Mouse (Mus musculus): ENCODE measurements around the gene Cttn. TPM values are rescaled to one million over a fixed set of nuclear protein-coding genes. Genes with fewer than 3 reads are reported as not detected.

Gene Cttn
- polyA plus RNA-seq, 1 experiment from 2014 or later = 123 TPM

- no peak overlapping the region for H3K9ac ChIP-seq (ENCODE audit: low read depth, low read length)
- 77% methylated on average over 8 of the region's 8 CpGs for WGBS
- no peaks in the 10 kb centered on the region for H3K27me3 ChIP-seq (replicated peaks; ENCODE audit: control insufficient read depth, insufficient read depth, low read length)
- no peaks in the 10 kb centered on the region for H3K9me3 ChIP-seq (ENCODE audit: control insufficient read depth)
- no peak overlapping the region for H3K4me3 ChIP-seq (ENCODE audit: low read depth, low read length)
- no peaks in the 10 kb centered on the region for H3K4me1 ChIP-seq (replicated peaks; ENCODE audit: control insufficient read depth, insufficient read depth, low read length)
- no peak for TF ChIP-seq CTCF (IDR thresholded peaks at IDR 0.05; ENCODE audit: low read depth)
- 0 out of 2 replicates have a peak, but pooled peaks have one; percentile 45 for ATAC-seq
- peak overlapping the region; percentile 35; the same call in 1 of the 2 replicates for H3K27ac ChIP-seq (ENCODE audit: low read depth, low read length)
- peaks cover 74% of the 10 kb centered on the region for H3K36me3 ChIP-seq (ENCODE audit: control insufficient read depth, insufficient read depth)
- H3K4me2 ChIP-seq (replicated peaks; ENCODE audit: low read depth) = no peak overlapping the region
Measured at GRCm38 (mm10) chr7:144490201-144490873, 19.5 kb upstream of the Cttn start.

GRCm38 (mm10) chr7:144489067-144489774 is 18.4 kb upstream of the Cttn start:
- H3K9ac ChIP-seq (ENCODE audit: low read depth, low read length) = no peak overlapping the region
- H3K9me3 ChIP-seq (ENCODE audit: control insufficient read depth) = no peaks in the 10 kb centered on the region
- no peak overlapping the region for H3K4me2 ChIP-seq (replicated peaks; ENCODE audit: low read depth)
- H3K36me3 ChIP-seq (ENCODE audit: control insufficient read depth, insufficient read depth) = peaks cover 80% of the 10 kb centered on the region
- WGBS = 84% methylated on average over 6 of the region's 6 CpGs
- ATAC-seq = no peak
- H3K27ac ChIP-seq (ENCODE audit: low read depth, low read length) = no peak overlapping the region
- TF ChIP-seq CTCF (IDR thresholded peaks at IDR 0.05; ENCODE audit: low read depth) = no peak
- no peaks in the 10 kb centered on the region for H3K4me1 ChIP-seq (replicated peaks; ENCODE audit: control insufficient read depth, insufficient read depth, low read length)
- H3K4me3 ChIP-seq (ENCODE audit: low read depth, low read length) = no peak overlapping the region
- no peaks in the 10 kb centered on the region for H3K27me3 ChIP-seq (replicated peaks; ENCODE audit: control insufficient read depth, insufficient read depth, low read length)

- Histone ChIP-seq H3K4me2 (replicated peaks; ENCODE audit: low read depth) (no peak overlapping the region), H3K27ac (ENCODE audit: low read depth, low read length) (peak overlapping the region; percentile 76; the same call in 1 of the 2 replicates), H3K4me1 (replicated peaks; ENCODE audit: control insufficient read depth, insufficient read depth, low read length) (no peaks in the 10 kb centered on the region), H3K4me3 (ENCODE audit: low read depth, low read length) (no peak overlapping the region), H3K9me3 (ENCODE audit: control insufficient read depth) (no peaks in the 10 kb centered on the region), H3K36me3 (ENCODE audit: control insufficient read depth, insufficient read depth) (peaks cover 54% of the 10 kb centered on the region), H3K27me3 (replicated peaks; ENCODE audit: control insufficient read depth, insufficient read depth, low read length) (no peaks in the 10 kb centered on the region), H3K9ac (ENCODE audit: low read depth, low read length) (no peak overlapping the region)
- no peak for TF ChIP-seq CTCF (IDR thresholded peaks at IDR 0.05; ENCODE audit: low read depth)
- ATAC-seq = peak; percentile 76
Measured at GRCm38 (mm10) chr7:144480314-144480713, 9.5 kb upstream of the Cttn start.

GRCm38 (mm10) chr7:144479569-144479968 is 8.8 kb upstream of the Cttn start:
- no peak for ATAC-seq
- Histone ChIP-seq H3K9me3 (ENCODE audit: control insufficient read depth) (no peaks in the 10 kb centered on the region), H3K4me2 (replicated peaks; ENCODE audit: low read depth) (no peak overlapping the region), H3K36me3 (ENCODE audit: control insufficient read depth, insufficient read depth) (peaks cover 46% of the 10 kb centered on the region), H3K9ac (ENCODE audit: low read depth, low read length) (no peak overlapping the region), H3K27me3 (replicated peaks; ENCODE audit: control insufficient read depth, insufficient read depth, low read length) (no peaks in the 10 kb centered on the region), H3K4me1 (replicated peaks; ENCODE audit: control insufficient read depth, insufficient read depth, low read length) (no peaks in the 10 kb centered on the region), H3K4me3 (ENCODE audit: low read depth, low read length) (no peak overlapping the region), H3K27ac (ENCODE audit: low read depth, low read length) (peak overlapping the region; percentile 51)
- 97% methylated on average over 1 of the region's 1 CpGs for WGBS
- no peak for TF ChIP-seq CTCF (IDR thresholded peaks at IDR 0.05; ENCODE audit: low read depth)

GRCm38 (mm10) chr7:144475741-144476140 is 4.9 kb upstream of the Cttn start:
- Histone ChIP-seq H3K27me3 (replicated peaks; ENCODE audit: control insufficient read depth, insufficient read depth, low read length) (no peaks in the 10 kb centered on the region), H3K27ac (ENCODE audit: low read depth, low read length) (no peak overlapping the region), H3K9ac (ENCODE audit: low read depth, low read length) (no peak overlapping the region), H3K9me3 (ENCODE audit: control insufficient read depth) (no peaks in the 10 kb centered on the region), H3K4me1 (replicated peaks; ENCODE audit: control insufficient read depth, insufficient read depth, low read length) (no peaks in the 10 kb centered on the region), H3K4me3 (ENCODE audit: low read depth, low read length) (no peak overlapping the region), H3K36me3 (ENCODE audit: control insufficient read depth, insufficient read depth) (peaks cover 22% of the 10 kb centered on the region), H3K4me2 (replicated peaks; ENCODE audit: low read depth) (no peak overlapping the region)
- TF ChIP-seq CTCF (IDR thresholded peaks at IDR 0.05; ENCODE audit: low read depth) = no peak
- 96% methylated on average over 3 of the region's 3 CpGs for WGBS
- no peak for ATAC-seq

GRCm38 (mm10) chr7:144473486-144473885 is 2.7 kb upstream of the Cttn start:
- no peak for ATAC-seq
- H3K4me1 ChIP-seq (replicated peaks; ENCODE audit: control insufficient read depth, insufficient read depth, low read length) = 0 out of 2 replicates have a peak, but pooled peaks cover 3% of the 10 kb centered on the region
- WGBS = 36% methylated on average over 4 of the region's 4 CpGs
- no peaks in the 10 kb centered on the region for H3K9me3 ChIP-seq (ENCODE audit: control insufficient read depth)
- no peaks in the 10 kb centered on the region for H3K27me3 ChIP-seq (replicated peaks; ENCODE audit: control insufficient read depth, insufficient read depth, low read length)
- no peak for TF ChIP-seq CTCF (IDR thresholded peaks at IDR 0.05; ENCODE audit: low read depth)
- H3K27ac ChIP-seq (ENCODE audit: low read depth, low read length) = no peak overlapping the region
- peaks cover 9% of the 10 kb centered on the region; the same call in 1 of the 2 replicates for H3K36me3 ChIP-seq (ENCODE audit: control insufficient read depth, insufficient read depth)
- H3K4me2 ChIP-seq (replicated peaks; ENCODE audit: low read depth) = no peak overlapping the region
- no peak overlapping the region for H3K4me3 ChIP-seq (ENCODE audit: low read depth, low read length)
- no peak overlapping the region for H3K9ac ChIP-seq (ENCODE audit: low read depth, low read length)

Measured in intestine, postnatal 0 days (tissue).